Mouse (Mus musculus) 3134 (cell line): Measurements from ENCODE around the gene Gm9789.
"Not testable (repeated sequence)": the region's sequence is repeated elsewhere in the genome, so short reads cannot be mapped to it uniquely, and the experiment has no call there.

ENCODE experiments used
- DNase-seq: peaks from one replicate; pipeline ENCODE4 v3.0.0-alpha.2; 2011; ENCODE audit warnings: low spot score; ENCODE audit not compliant: insufficient read length; ENCODE audit errors: extremely low read depth

Gm9789 gene

DNA sequence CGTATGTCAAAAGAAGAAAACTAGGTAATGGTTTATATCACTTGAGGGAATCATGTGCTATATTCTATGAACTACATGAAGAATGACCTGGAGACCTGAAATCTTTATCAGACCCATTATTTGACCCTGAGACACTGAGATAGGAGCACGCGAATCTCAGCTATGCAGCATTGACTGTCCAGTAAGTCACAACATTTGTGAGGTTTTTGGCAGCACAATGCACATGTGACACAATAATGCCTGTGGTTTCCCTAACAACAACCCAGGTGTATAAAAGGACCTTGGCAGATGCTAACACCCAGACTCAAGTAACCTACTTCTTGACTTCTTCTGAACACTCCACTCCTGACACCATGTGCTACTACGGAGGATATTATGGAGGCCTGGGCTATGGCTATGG lies at the start of gene Gm9789:
TSS of gene Gm9789 (plus strand) at position 301 of the 400 bp plus-strand sequence.
- DNase-seq: no peak

DNA sequence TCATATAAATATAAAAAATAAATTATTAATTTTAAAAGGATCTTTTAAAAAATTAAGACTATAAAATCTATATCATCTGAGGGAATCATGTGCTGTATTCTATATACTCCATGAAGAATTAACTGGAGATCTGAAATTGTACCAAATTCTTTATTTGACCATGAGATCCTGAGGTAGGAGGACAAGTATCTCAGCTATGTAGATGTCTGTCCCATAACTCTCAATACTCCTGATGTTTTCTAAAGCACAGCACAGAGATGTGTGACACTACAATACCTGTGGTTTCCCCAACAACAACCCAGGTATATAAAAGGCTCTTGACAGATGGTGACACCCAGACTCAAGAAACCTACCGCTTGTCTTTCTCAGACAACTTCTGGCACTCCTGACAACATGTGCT lies 17.2 kb upstream of the Gm9789 start, which contains the start of gene Gm6358:
TSS of gene Gm6358 (plus strand) at position 301 of the 400 bp plus-strand sequence.
- no peak for DNase-seq

- no peak for DNase-seq
Measured at GRCm38 (mm10) chr16:89150786-89151185, 7.0 kb upstream of the Gm9789 start, which contains the start of gene Gm10061. Gm10061 (plus strand) TSS chr16:89151086.

GRCm38 (mm10) chr16:89169190-89169589 lies 11.4 kb downstream of the Gm9789 start, which contains the start of gene Gm7735:
Gm7735 (plus strand) TSS chr16:89169490.
- DNase-seq: not testable (repeated sequence)

GRCm38 (mm10) chr16:89174435-89174834 lies 16.7 kb downstream of the Gm9789 start, which contains the start of gene 1110057P08Rik:
1110057P08Rik (plus strand) TSS chr16:89174735.
- DNase-seq: no peak

DNA sequence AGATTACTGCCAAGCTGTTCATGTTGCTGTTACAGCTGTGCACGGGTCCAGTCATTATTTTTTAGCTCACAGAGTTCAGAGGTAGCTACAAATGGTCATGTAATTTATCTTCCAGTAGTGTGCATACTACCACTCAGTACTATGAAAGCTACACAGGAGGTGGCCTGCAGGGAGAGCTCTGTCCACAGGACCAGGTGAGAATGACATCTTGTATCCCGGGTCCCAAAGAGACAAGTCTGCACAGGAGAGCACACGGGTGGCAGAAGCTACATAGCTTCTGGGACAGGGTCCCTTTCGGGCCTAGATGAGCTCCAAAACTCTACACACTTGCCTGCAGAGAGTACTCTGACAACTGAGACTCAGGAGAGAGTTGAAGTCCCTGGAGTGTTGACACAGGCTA lies 30.9 kb downstream of the Gm9789 start:
- no peak for DNase-seq

- no peak for DNase-seq
Measured at GRCm38 (mm10) chr16:89205561-89205960, 47.8 kb downstream of the Gm9789 start, which contains the start of gene Krtap20-2. Krtap20-2 (plus strand) TSS chr16:89205861.
